Mouse (Mus musculus): Measurements from ENCODE around the gene Slc5a10. TPM values are rescaled to one million over a fixed set of nuclear protein-coding genes. Genes with fewer than 3 reads are reported as not detected.
"Not testable (repeated sequence)": the region's sequence is repeated elsewhere in the genome, so short reads cannot be mapped to it uniquely, and the experiment has no call there.

Gene Slc5a10
- polyA plus RNA-seq, 1 experiment from 2014 or later = 0.08 TPM

- no peaks in the 10 kb centered on the region for H3K4me1 ChIP-seq
- no peaks in the 10 kb centered on the region for H3K36me3 ChIP-seq
- H3K4me3 ChIP-seq = no peak overlapping the region
- no peaks in the 10 kb centered on the region for H3K9me3 ChIP-seq (replicated peaks)
- no peak for DNase-seq (ENCODE audit: low spot score)
- H3K27me3 ChIP-seq (ENCODE audit: low read depth, poor library complexity, severe bottlenecking) = 0 out of 2 replicates have a peak, but pooled peaks cover 5% of the 10 kb centered on the region
- WGBS = 80% methylated on average over 12 of the region's 12 CpGs
- no peak overlapping the region for H3K27ac ChIP-seq
These were observed 81.7 kb downstream of the Slc5a10 start for GRCm38 (mm10) chr11:61638764-61639536.

GRCm38 (mm10) chr11:61637856-61638255 is 82.8 kb downstream of the Slc5a10 start:
- no peak for DNase-seq (ENCODE audit: low spot score)
- WGBS = 96% methylated on average over 3 of the region's 3 CpGs
- H3K27me3 ChIP-seq (ENCODE audit: low read depth, poor library complexity, severe bottlenecking) = 0 out of 2 replicates have a peak, but pooled peaks cover 5% of the 10 kb centered on the region
- no peaks in the 10 kb centered on the region for H3K36me3 ChIP-seq
- H3K4me3 ChIP-seq = no peak overlapping the region
- no peak overlapping the region for H3K27ac ChIP-seq
- no peaks in the 10 kb centered on the region for H3K4me1 ChIP-seq
- H3K9me3 ChIP-seq (replicated peaks) = no peaks in the 10 kb centered on the region

- Histone ChIP-seq H3K4me3 (no peak overlapping the region), H3K9me3 (replicated peaks) (no peaks in the 10 kb centered on the region), H3K27ac (no peak overlapping the region), H3K4me1 (no peaks in the 10 kb centered on the region), H3K27me3 (ENCODE audit: low read depth, poor library complexity, severe bottlenecking) (0 out of 2 replicates have a peak, but pooled peaks cover 5% of the 10 kb centered on the region), H3K36me3 (no peaks in the 10 kb centered on the region)
- WGBS = 61% methylated on average over 1 of the region's 1 CpGs
- no peak for DNase-seq (ENCODE audit: low spot score)
These were observed 83.2 kb downstream of the Slc5a10 start for GRCm38 (mm10) chr11:61637413-61637812.

- not testable (repeated sequence) for H3K9me3 ChIP-seq (replicated peaks); H3K27me3 ChIP-seq (ENCODE audit: low read depth, poor library complexity, severe bottlenecking); H3K4me1 ChIP-seq; H3K27ac ChIP-seq; DNase-seq (ENCODE audit: low spot score); H3K36me3 ChIP-seq; H3K4me3 ChIP-seq
- WGBS = 94% methylated on average over 3 of the region's 4 CpGs
These were observed 84.3 kb downstream of the Slc5a10 start for GRCm38 (mm10) chr11:61636309-61636708.

GRCm38 (mm10) chr11:61629621-61630020 is 91.0 kb downstream of the Slc5a10 start:
- H3K36me3 ChIP-seq = no peaks in the 10 kb centered on the region
- no peak for DNase-seq (ENCODE audit: low spot score)
- no peak overlapping the region for H3K27ac ChIP-seq
- no peak overlapping the region for H3K4me3 ChIP-seq
- no peaks in the 10 kb centered on the region for H3K4me1 ChIP-seq
- 69% methylated on average over 3 of the region's 3 CpGs for WGBS
- no peaks in the 10 kb centered on the region for H3K27me3 ChIP-seq (ENCODE audit: low read depth, poor library complexity, severe bottlenecking)
- H3K9me3 ChIP-seq (replicated peaks) = no peaks in the 10 kb centered on the region

GRCm38 (mm10) chr11:61626509-61626908 is 94.1 kb downstream of the Slc5a10 start:
- no peaks in the 10 kb centered on the region for H3K27me3 ChIP-seq (ENCODE audit: low read depth, poor library complexity, severe bottlenecking)
- H3K36me3 ChIP-seq = no peaks in the 10 kb centered on the region
- WGBS = 90% methylated on average over 1 of the region's 1 CpGs
- no peaks in the 10 kb centered on the region for H3K9me3 ChIP-seq (replicated peaks)
- DNase-seq (ENCODE audit: low spot score) = no peak
- H3K4me3 ChIP-seq = no peak overlapping the region
- no peak overlapping the region for H3K27ac ChIP-seq
- H3K4me1 ChIP-seq = no peaks in the 10 kb centered on the region

GRCm38 (mm10) chr11:61625136-61625535 is 95.5 kb downstream of the Slc5a10 start:
- no peak overlapping the region for H3K4me3 ChIP-seq
- H3K36me3 ChIP-seq = no peaks in the 10 kb centered on the region
- 87% methylated on average over 7 of the region's 7 CpGs for WGBS
- H3K4me1 ChIP-seq = peaks cover 4% of the 10 kb centered on the region
- H3K9me3 ChIP-seq (replicated peaks) = no peaks in the 10 kb centered on the region
- 0 out of 2 replicates have a peak, but pooled peaks cover 5% of the 10 kb centered on the region for H3K27me3 ChIP-seq (ENCODE audit: low read depth, poor library complexity, severe bottlenecking)
- H3K27ac ChIP-seq = no peak overlapping the region
- DNase-seq (ENCODE audit: low spot score) = no peak

Other genes with a start within 250 kb of the Slc5a10 start
- 124 and 208 TPM in 2 replicates for gene Mfap4, start 235.4 kb downstream of the Slc5a10 start, polyA plus RNA-seq (2016; fragmentation: Nextera tagmentation; extraction: Ambion mirVana)
- gene Mapk7, start 226.4 kb downstream of the Slc5a10 start, polyA plus RNA-seq (2016; fragmentation: Nextera tagmentation; extraction: Ambion mirVana) = 87.2 and 94.7 TPM in 2 replicates
- gene B9d1, start 215.7 kb downstream of the Slc5a10 start, polyA plus RNA-seq (2016; fragmentation: Nextera tagmentation; extraction: Ambion mirVana) = 45.3 and 46.7 TPM in 2 replicates
- 20.3 and 24.1 TPM in 2 replicates for gene Epn2, start 141.1 kb downstream of the Slc5a10 start, polyA plus RNA-seq (2016; fragmentation: Nextera tagmentation; extraction: Ambion mirVana)
- gene Grap, start 67.6 kb downstream of the Slc5a10 start, polyA plus RNA-seq (2016; fragmentation: Nextera tagmentation; extraction: Ambion mirVana) = 6.9 and 7.1 TPM in 2 replicates
- gene Fam83g, start 36.7 kb downstream of the Slc5a10 start, polyA plus RNA-seq (2016; fragmentation: Nextera tagmentation; extraction: Ambion mirVana) = 2.2 and 2.4 TPM in 2 replicates
- gene Prpsap2, start 41.3 kb upstream of the Slc5a10 start, polyA plus RNA-seq (2016; fragmentation: Nextera tagmentation; extraction: Ambion mirVana) = 32.4 and 33.7 TPM in 2 replicates
- 9.4 and 13.6 TPM in 2 replicates for gene Ulk2, start 134.2 kb upstream of the Slc5a10 start, polyA plus RNA-seq (2016; fragmentation: Nextera tagmentation; extraction: Ambion mirVana)
- gene Akap10, start 209.4 kb upstream of the Slc5a10 start, polyA plus RNA-seq (2016; fragmentation: Nextera tagmentation; extraction: Ambion mirVana) = 18.2 and 18.8 TPM in 2 replicates
- gene Specc1, start 235.9 kb upstream of the Slc5a10 start, polyA plus RNA-seq (2016; fragmentation: Nextera tagmentation; extraction: Ambion mirVana) = 11.7 and 16.5 TPM in 2 replicates